Mouse (Mus musculus) adrenal gland, adult 10 weeks (tissue): ENCODE measurements around the gene Pfn5. TPM values are rescaled to one million over a fixed set of nuclear protein-coding genes. Genes with fewer than 3 reads are reported as not detected.

Experiments
- polyA plus RNA-seq: library from polyadenylated mRNA; stranded (reverse); fragments of 350-450 nt; fragmentation: Illumina TruSeq; extraction: RNeasy Lipid Tissue Mini Kit (QIAGEN cat#74804); gene quantifications from one replicate; pipeline ENCODE4 v1.2.3, GENCODE M21; 2014; ENCODE audit warnings: low read depth, low replicate concordance

Gene Pfn5
- not detected for polyA plus RNA-seq

DNA sequence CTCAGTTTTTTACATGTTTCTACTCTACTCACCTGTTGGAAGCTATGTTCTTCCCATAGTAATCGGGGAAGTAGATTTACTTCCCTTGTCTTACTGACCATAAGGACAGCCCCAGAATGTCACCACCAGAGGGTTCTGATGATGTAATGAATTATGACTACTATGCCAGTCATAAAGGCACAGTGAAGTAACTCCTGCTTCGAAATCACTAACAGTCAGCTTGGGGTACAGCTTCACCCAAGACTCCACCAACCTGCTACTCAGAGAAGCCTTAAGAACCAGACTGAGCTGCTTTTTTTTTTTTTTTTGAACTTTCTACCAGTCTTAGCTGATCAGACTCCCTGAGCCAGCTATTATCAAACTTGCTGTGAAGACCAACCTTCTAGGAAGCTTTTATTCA lies at the start of gene Pfn5, which contains the start of gene Asb12:
TSS of gene Pfn5 (plus strand) at position 218 of the 400 bp plus-strand sequence.
TSS of gene Asb12 (minus strand) at position 101 of the 400 bp plus-strand sequence.

Other genes starting within 250 kb of the Pfn5 start
- gene Amer1, start 113.2 kb upstream of the Pfn5 start, polyA plus RNA-seq = 9.1 TPM
- gene Asb12, start 117 bp upstream of the Pfn5 start, polyA plus RNA-seq = not detected
- 14.3 TPM for gene Zc4h2, start 100.4 kb downstream of the Pfn5 start, polyA plus RNA-seq
- 5.5 TPM for gene Zc3h12b, start 153.6 kb downstream of the Pfn5 start, polyA plus RNA-seq